Mouse (Mus musculus) gastrocnemius, postnatal 10 days (tissue): Measurements from ENCODE around the gene Tex12. TPM values are rescaled to one million over a fixed set of nuclear protein-coding genes. Genes with fewer than 3 reads are reported as not detected.
A peak's percentile ranks its signal among the peaks of the same experiment; 100 is the strongest.

Experiments
- DNase-seq: peaks from one replicate; pipeline ENCODE4 v3.0.0; 2021; ENCODE audit warnings: mixed read lengths
- long read RNA-seq, 2 experiments: library from polyadenylated mRNA; stranded (forward); transcript quantifications; one replicate each; pipeline ENCODE4 v2.0.0; 2021
- total RNA-seq, 2 experiments: library from RNA; stranded (reverse); gene quantifications; 2 replicates each; pipeline ENCODE4 v1.2.3; 2021

Tex12 gene
- total RNA-seq = not detected
- long read RNA-seq, experiment 1 = 0 reads
- long read RNA-seq, experiment 2 = 0 reads

- no peak for DNase-seq
These were observed at the start of gene Tex12 for GRCm38 (mm10) chr9:50561145-50561917. Gene Tex12 (minus strand): TSS chr9:50561325.

- no peak for DNase-seq
These were observed 43.2 kb upstream of the Tex12 start for GRCm38 (mm10) chr9:50604338-50604737.

- DNase-seq = no peak
These were observed 42.8 kb upstream of the Tex12 start for GRCm38 (mm10) chr9:50603998-50604324.

- DNase-seq = peak; percentile 87
These were observed 42.3 kb upstream of the Tex12 start, which contains the start of the genes Sdhd and Timm8b for GRCm38 (mm10) chr9:50603189-50603997. Gene Sdhd (minus strand): TSS chr9:50603812. Gene Timm8b (plus strand): TSS chr9:50603910.

GRCm38 (mm10) chr9:50602055-50602845, 41.1 kb upstream of the Tex12 start:
- no peak for DNase-seq

GRCm38 (mm10) chr9:50601536-50601935, 40.4 kb upstream of the Tex12 start:
- DNase-seq = no peak

GRCm38 (mm10) chr9:50596973-50597372, 35.8 kb upstream of the Tex12 start:
- peak; percentile 17 for DNase-seq

GRCm38 (mm10) chr9:50594794-50595417, 33.8 kb upstream of the Tex12 start:
- no peak for DNase-seq

GRCm38 (mm10) chr9:50593544-50593943, 32.4 kb upstream of the Tex12 start:
- peak; percentile 24 for DNase-seq

GRCm38 (mm10) chr9:50592955-50593354, 31.8 kb upstream of the Tex12 start:
- DNase-seq = no peak

- DNase-seq = no peak
These were observed 29.9 kb upstream of the Tex12 start for GRCm38 (mm10) chr9:50590856-50591518.

GRCm38 (mm10) chr9:50586955-50587354, 25.8 kb upstream of the Tex12 start:
- no peak for DNase-seq

GRCm38 (mm10) chr9:50585145-50585818, 24.2 kb upstream of the Tex12 start:
- no peak for DNase-seq

GRCm38 (mm10) chr9:50580370-50580769, 19.2 kb upstream of the Tex12 start:
- DNase-seq = no peak

GRCm38 (mm10) chr9:50569599-50570525, 8.7 kb upstream of the Tex12 start:
- no peak for DNase-seq

- no peak for DNase-seq
These were observed 6.8 kb upstream of the Tex12 start for GRCm38 (mm10) chr9:50567881-50568280.

- DNase-seq = no peak
These were observed 6.2 kb upstream of the Tex12 start for GRCm38 (mm10) chr9:50567372-50567771.

- no peak for DNase-seq
These were observed 4.8 kb upstream of the Tex12 start for GRCm38 (mm10) chr9:50565940-50566339.

- no peak for DNase-seq
These were observed 4.0 kb upstream of the Tex12 start for GRCm38 (mm10) chr9:50565173-50565572.

- no peak for DNase-seq
These were observed 814 bp upstream of the Tex12 start for GRCm38 (mm10) chr9:50561918-50562360.
